Mouse (Mus musculus) midbrain, embryonic 13.5 days (tissue): ENCODE data around the gene Gm6583. TPM values are rescaled to one million over a fixed set of nuclear protein-coding genes. Genes with fewer than 3 reads are reported as not detected.
"Not testable (repeated sequence)": the region's sequence is repeated elsewhere in the genome, so short reads cannot be mapped to it uniquely, and the experiment has no call there.

ENCODE experiments used
- ATAC-seq: fragments of 200-750 bp; cut with Nextera tagmentation; 2 replicates; pipeline ENCODE4 v1.8.0; 2017; ENCODE audit warnings: mild to moderate bottlenecking, moderate TSS enrichment, moderate library complexity
- H3K27ac ChIP-seq: fragments of 300-500 bp; sonication (generic); 2 replicates; pipeline ENCODE4 v1.5.1; 2015; ENCODE audit warnings: inconsistent platforms, mild to moderate bottlenecking, moderate library complexity
- H3K27me3 ChIP-seq: fragments of 300-500 bp; sonication (generic); 2 replicates; pipeline ENCODE4 v1.6.1; 2015; ENCODE audit warnings: mild to moderate bottlenecking, inconsistent platforms
- H3K36me3 ChIP-seq: fragments of 300-500 bp; sonication (generic); 2 replicates; pipeline ENCODE4 v1.6.1; 2015; ENCODE audit warnings: mild to moderate bottlenecking, inconsistent platforms
- H3K4me1 ChIP-seq: fragments of 300-500 bp; sonication (generic); replicated peaks from 2 replicates; pipeline ENCODE4 v1.6.1; 2015; ENCODE audit warnings: inconsistent platforms
- H3K4me2 ChIP-seq: fragments of 300-500 bp; sonication (generic); replicated peaks from 2 replicates; pipeline ENCODE4 v1.6.1; 2015; ENCODE audit warnings: moderate library complexity, mild to moderate bottlenecking, inconsistent platforms
- H3K4me3 ChIP-seq: fragments of 300-500 bp; sonication (generic); replicated peaks from 2 replicates; pipeline ENCODE4 v1.5.1; 2015; ENCODE audit warnings: mild to moderate bottlenecking, inconsistent platforms
- H3K9ac ChIP-seq: fragments of 300-500 bp; sonication (generic); replicated peaks from 2 replicates; pipeline ENCODE4 v1.6.1; 2015; ENCODE audit warnings: mild to moderate bottlenecking, inconsistent platforms
- H3K9me3 ChIP-seq: fragments of 300-500 bp; sonication (generic); 2 replicates; pipeline ENCODE4 v1.6.1; 2016; ENCODE audit warnings: mild to moderate bottlenecking, inconsistent platforms
- WGBS: fragments of 180-500 bp; shearing (Covaris S2); methylation state at CpG from one replicate; pipeline ENCODE4 v1.1.7; 2015; 5-methylcytosine and 5-hydroxymethylcytosine counted together
- polyA plus RNA-seq: library from polyadenylated mRNA; unstranded; fragments of >200 nt; fragmentation: Nextera tagmentation; extraction: Ambion mirVana; gene quantifications from 2 replicates; pipeline ENCODE4 v1.2.1, GENCODE M21; 2015

Gene Gm6583
- polyA plus RNA-seq, 1 experiment from 2014 or later, result 0.17 TPM

GRCm38 (mm10) chr5:112321376-112321775 is 34.5 kb downstream of the Gm6583 start:
- H3K9me3 ChIP-seq, result no peaks in the 10 kb centered on the region
- no peak for ATAC-seq
- no peak overlapping the region for H3K9ac ChIP-seq
- H3K36me3 ChIP-seq, result no peaks in the 10 kb centered on the region
- WGBS, result 74% methylated on average over 4 of the region's 4 CpGs
- no peak overlapping the region for H3K4me3 ChIP-seq
- no peak overlapping the region for H3K27ac ChIP-seq
- H3K4me2 ChIP-seq, result no peak overlapping the region
- H3K4me1 ChIP-seq, result peaks cover 9% of the 10 kb centered on the region
- H3K27me3 ChIP-seq, result peaks cover 4% of the 10 kb centered on the region; the same call in 1 of the 2 replicates

GRCm38 (mm10) chr5:112320936-112321335 is 34.9 kb downstream of the Gm6583 start:
- Histone ChIP-seq H3K27ac (no peak overlapping the region), H3K9ac (no peak overlapping the region), H3K4me1 (peaks cover 9% of the 10 kb centered on the region), H3K27me3 (peaks cover 4% of the 10 kb centered on the region; the same call in 1 of the 2 replicates), H3K4me2 (no peak overlapping the region), H3K4me3 (no peak overlapping the region), H3K9me3 (no peaks in the 10 kb centered on the region), H3K36me3 (0 out of 2 replicates have a peak, but pooled peaks cover 3% of the 10 kb centered on the region)
- 73% methylated on average over 6 of the region's 6 CpGs for WGBS
- ATAC-seq, result no peak

GRCm38 (mm10) chr5:112320379-112320778 is 35.5 kb downstream of the Gm6583 start:
- ATAC-seq, result no peak
- Histone ChIP-seq H3K9ac (no peak overlapping the region), H3K36me3 (peaks cover 8% of the 10 kb centered on the region; the same call in 1 of the 2 replicates), H3K4me1 (peaks cover 4% of the 10 kb centered on the region), H3K4me2 (no peak overlapping the region), H3K27ac (no peak overlapping the region), H3K27me3 (peaks cover 4% of the 10 kb centered on the region; the same call in 1 of the 2 replicates), H3K9me3 (no peaks in the 10 kb centered on the region), H3K4me3 (no peak overlapping the region)
- 78% methylated on average over 5 of the region's 5 CpGs for WGBS

GRCm38 (mm10) chr5:112319343-112319742 is 36.5 kb downstream of the Gm6583 start:
- H3K4me3 ChIP-seq, H3K4me1 ChIP-seq, H3K9me3 ChIP-seq, H3K9ac ChIP-seq, H3K27ac ChIP-seq, H3K4me2 ChIP-seq, ATAC-seq, H3K27me3 ChIP-seq: not testable (repeated sequence)
- H3K36me3 ChIP-seq, result peaks cover 15% of the 10 kb centered on the region; the same call in 1 of the 2 replicates
- 64% methylated on average over 2 of the region's 2 CpGs for WGBS

GRCm38 (mm10) chr5:112317328-112317727 is 38.5 kb downstream of the Gm6583 start:
- Histone ChIP-seq H3K27ac (no peak overlapping the region), H3K4me2 (no peak overlapping the region), H3K36me3 (peaks cover 17% of the 10 kb centered on the region), H3K27me3 (no peaks in the 10 kb centered on the region), H3K4me3 (no peak overlapping the region), H3K9ac (no peak overlapping the region), H3K9me3 (no peaks in the 10 kb centered on the region), H3K4me1 (0 out of 2 replicates have a peak, but pooled peaks cover 7% of the 10 kb centered on the region)
- no peak for ATAC-seq
- 61% methylated on average over 5 of the region's 5 CpGs for WGBS

- ATAC-seq, result no peak
- 57% methylated on average over 5 of the region's 5 CpGs for WGBS
- Histone ChIP-seq H3K27me3 (no peaks in the 10 kb centered on the region), H3K9me3 (no peaks in the 10 kb centered on the region), H3K4me3 (no peak overlapping the region), H3K36me3 (peaks cover 24% of the 10 kb centered on the region), H3K9ac (no peak overlapping the region), H3K4me1 (0 out of 2 replicates have a peak, but pooled peaks cover 7% of the 10 kb centered on the region), H3K27ac (no peak overlapping the region), H3K4me2 (no peak overlapping the region)
Measured at GRCm38 (mm10) chr5:112316468-112316867, 39.4 kb downstream of the Gm6583 start.

GRCm38 (mm10) chr5:112313222-112313885 is 42.5 kb downstream of the Gm6583 start:
- Histone ChIP-seq H3K36me3 (peaks cover 53% of the 10 kb centered on the region), H3K4me3 (no peak overlapping the region), H3K9ac (0 out of 2 replicates have a peak overlapping the region, but pooled peaks have one; percentile 28), H3K4me1 (0 out of 2 replicates have a peak, but pooled peaks cover 7% of the 10 kb centered on the region), H3K9me3 (no peaks in the 10 kb centered on the region), H3K4me2 (no peak overlapping the region), H3K27me3 (no peaks in the 10 kb centered on the region), H3K27ac (peak overlapping the region; percentile 4)
- 48% methylated on average over 11 of the region's 11 CpGs for WGBS
- ATAC-seq, result peak; percentile 58; the same call in 1 of the 2 replicates

GRCm38 (mm10) chr5:112305842-112306241 is 50.0 kb downstream of the Gm6583 start:
- Histone ChIP-seq H3K4me2 (no peak overlapping the region), H3K4me1 (no peaks in the 10 kb centered on the region), H3K4me3 (no peak overlapping the region), H3K9me3 (no peaks in the 10 kb centered on the region), H3K36me3 (peaks cover 35% of the 10 kb centered on the region), H3K27me3 (no peaks in the 10 kb centered on the region), H3K27ac (no peak overlapping the region), H3K9ac (peak overlapping the region; percentile 36; the same call in 1 of the 2 replicates)
- WGBS, result 58% methylated on average over 5 of the region's 5 CpGs
- no peak for ATAC-seq

Other genes with a start within 250 kb of the Gm6583 start
- 1.6 and 1.7 TPM in 2 replicates for gene Cryba4, start 103.5 kb downstream of the Gm6583 start, polyA plus RNA-seq
- 2.7 and 3.3 TPM in 2 replicates for gene Crybb1, start 100.2 kb downstream of the Gm6583 start, polyA plus RNA-seq
- 24.4 and 25.4 TPM in 2 replicates for gene Tpst2, start 79.3 kb downstream of the Gm6583 start, polyA plus RNA-seq
- gene Tfip11, start 29.7 kb downstream of the Gm6583 start, polyA plus RNA-seq, result 35.9 and 36.3 TPM in 2 replicates
- gene Srrd, start 13.0 kb downstream of the Gm6583 start, polyA plus RNA-seq, result 50.6 and 53.8 TPM in 2 replicates
- gene Hps4, start 12.9 kb downstream of the Gm6583 start, polyA plus RNA-seq, result 42.6 and 43.5 TPM in 2 replicates
- 37.8 and 47.6 TPM in 2 replicates for gene Asphd2, start 38.8 kb upstream of the Gm6583 start, polyA plus RNA-seq
- gene Gm6588, start 93.4 kb upstream of the Gm6583 start, polyA plus RNA-seq, result 1.5 and 1.7 TPM in 2 replicates
- 41.6 and 42.0 TPM in 2 replicates for gene Sez6l, start 221.2 kb upstream of the Gm6583 start, polyA plus RNA-seq